Mouse (Mus musculus) kidney, postnatal 0 days (tissue): ENCODE data around the gene Cd209b. TPM values are rescaled to one million over a fixed set of nuclear protein-coding genes. Genes with fewer than 3 reads are reported as not detected.

Experiments used
- ATAC-seq: fragments of 200-750 bp; cut with Nextera tagmentation; replicated peaks from 2 replicates; pipeline ENCODE4 v1.8.0; 2017; ENCODE audit warnings: low read depth, moderate number of reproducible peaks, moderate TSS enrichment, moderate library complexity; ENCODE audit not compliant: low FRiP score
- DNase-seq: peaks from one replicate; pipeline ENCODE4 v3.0.0-alpha.2; 2016; ENCODE audit warnings: low spot score
- H3K27ac ChIP-seq: fragments of 300-500 bp; sonication (generic); 2 replicates; pipeline ENCODE4 v1.5.1; 2014; ENCODE audit warnings: mild to moderate bottlenecking
- H3K27me3 ChIP-seq: fragments of 300-500 bp; sonication (generic); 2 replicates; pipeline ENCODE4 v1.6.1; 2014; ENCODE audit warnings: low read length, mixed read lengths; ENCODE audit not compliant: insufficient read depth
- H3K36me3 ChIP-seq: fragments of 300-500 bp; sonication (generic); 2 replicates; pipeline ENCODE4 v1.6.1; 2014; ENCODE audit warnings: low read length, mixed read lengths; ENCODE audit not compliant: insufficient read depth
- H3K4me1 ChIP-seq: fragments of 300-500 bp; sonication (generic); replicated peaks from 2 replicates; pipeline ENCODE4 v1.6.1; 2014; ENCODE audit warnings: antibody characterized with exemption, low read length, mixed read lengths; ENCODE audit not compliant: insufficient read depth
- H3K4me2 ChIP-seq: fragments of 300-500 bp; sonication (generic); 2 replicates; pipeline ENCODE4 v1.6.1; 2014; ENCODE audit warnings: mild to moderate bottlenecking, low read length, moderate library complexity, mixed read lengths
- H3K4me3 ChIP-seq: fragments of 300-500 bp; sonication (generic); replicated peaks from 2 replicates; pipeline ENCODE4 v1.5.1; 2014; ENCODE audit warnings: low read depth, low read length
- H3K9ac ChIP-seq: fragments of 300-500 bp; sonication (generic); 2 replicates; pipeline ENCODE4 v1.6.1; 2014; ENCODE audit warnings: low read depth, low read length
- H3K9me3 ChIP-seq: fragments of 300-500 bp; sonication (generic); replicated peaks from 2 replicates; pipeline ENCODE4 v1.6.1; 2016; ENCODE audit warnings: low read length, inconsistent platforms, mixed read lengths
- CTCF ChIP-seq: IDR thresholded peaks from 2 replicates; pipeline ENCODE4 v1.5.1; 2016; ENCODE audit warnings: antibody characterized with exemption, low read depth, mild to moderate bottlenecking, moderate library complexity
- WGBS: fragments of 180-500 bp; shearing (Covaris S2); extraction: QIAGEN DNeasy Blood & Tissue Kit; methylation state at CpG from one replicate; pipeline ENCODE4 v1.1.7; 2014; 5-methylcytosine and 5-hydroxymethylcytosine counted together
- polyA plus RNA-seq: library from polyadenylated mRNA; unstranded; fragments of >200 nt; fragmentation: Nextera tagmentation; extraction: Ambion mirVana; gene quantifications from 2 replicates; pipeline ENCODE4 v1.2.1, GENCODE M21; 2015

Gene Cd209b
- polyA plus RNA-seq: not detected in 2 replicates

- Histone ChIP-seq H3K9me3 (no peaks in the 10 kb centered on the region), H3K27me3 (no peaks in the 10 kb centered on the region), H3K36me3 (no peaks in the 10 kb centered on the region), H3K4me2 (no peak within 1 kb of the TSS), H3K4me3 (no peak within 1 kb of the TSS), H3K27ac (no peak within 1 kb of the TSS), H3K4me1 (no peaks in the 10 kb centered on the region), H3K9ac (no peak within 1 kb of the TSS)
- DNase-seq: no peak
- no peak for ATAC-seq
- TF ChIP-seq CTCF: no peak
- 94% methylated on average over 3 of the region's 3 CpGs for WGBS
Observed at GRCm38 (mm10) chr8:3926744-3927143, at the start of gene Cd209b. Cd209b (minus strand) TSS chr8:3926844.

- no peaks in the 10 kb centered on the region for H3K4me1 ChIP-seq
- H3K4me2 ChIP-seq: no peak overlapping the region
- DNase-seq: peak; percentile 59
- H3K27me3 ChIP-seq: no peaks in the 10 kb centered on the region
- WGBS: 70% methylated on average over 1 of the region's 1 CpGs
- H3K9ac ChIP-seq: no peak overlapping the region
- no peak overlapping the region for H3K4me3 ChIP-seq
- ATAC-seq: peak; percentile 75
- peak; percentile 64 for TF ChIP-seq CTCF
- no peaks in the 10 kb centered on the region for H3K9me3 ChIP-seq
- no peak overlapping the region for H3K27ac ChIP-seq
- no peaks in the 10 kb centered on the region for H3K36me3 ChIP-seq
Observed at GRCm38 (mm10) chr8:3956037-3956436, 29.4 kb upstream of the Cd209b start.

- no peak within 1 kb of the TSS for H3K4me3 ChIP-seq
- no peak for DNase-seq
- no peak for TF ChIP-seq CTCF
- H3K4me2 ChIP-seq: no peak within 1 kb of the TSS
- no peak within 1 kb of the TSS for H3K9ac ChIP-seq
- no peaks in the 10 kb centered on the region for H3K4me1 ChIP-seq
- H3K9me3 ChIP-seq: no peaks in the 10 kb centered on the region
- H3K36me3 ChIP-seq: no peaks in the 10 kb centered on the region
- WGBS: 69% methylated on average over 1 of the region's 1 CpGs
- H3K27me3 ChIP-seq: no peaks in the 10 kb centered on the region
- no peak within 1 kb of the TSS for H3K27ac ChIP-seq
- no peak for ATAC-seq
Observed at GRCm38 (mm10) chr8:3954646-3955045, 28.0 kb upstream of the Cd209b start, which contains the start of gene Cd209c. Cd209c (minus strand) TSS chr8:3954746.

- Histone ChIP-seq H3K36me3 (no peaks in the 10 kb centered on the region), H3K4me3 (no peak overlapping the region), H3K9ac (no peak overlapping the region), H3K27ac (no peak overlapping the region), H3K27me3 (no peaks in the 10 kb centered on the region), H3K4me1 (no peaks in the 10 kb centered on the region), H3K4me2 (no peak overlapping the region), H3K9me3 (no peaks in the 10 kb centered on the region)
- WGBS: 85% methylated on average over 3 of the region's 3 CpGs
- ATAC-seq (no peak), DNase-seq (no peak)
- TF ChIP-seq CTCF: no peak
Observed at GRCm38 (mm10) chr8:3940023-3940422, 13.4 kb upstream of the Cd209b start.

GRCm38 (mm10) chr8:3878455-3878854, 48.2 kb downstream of the Cd209b start, which contains the start of gene Cd209d:
Cd209d (minus strand) TSS chr8:3878555.
- ATAC-seq: no peak
- 77% methylated on average over 4 of the region's 4 CpGs for WGBS

GRCm38 (mm10) chr8:3876121-3876520, 50.5 kb downstream of the Cd209b start:
- no peaks in the 10 kb centered on the region for H3K4me1 ChIP-seq
- ATAC-seq (no peak), DNase-seq (no peak)
- 90% methylated on average over 2 of the region's 2 CpGs for WGBS
- no peak overlapping the region for H3K9ac ChIP-seq
- no peaks in the 10 kb centered on the region for H3K36me3 ChIP-seq
- H3K4me3 ChIP-seq: no peak overlapping the region
- H3K4me2 ChIP-seq: no peak overlapping the region
- no peaks in the 10 kb centered on the region for H3K27me3 ChIP-seq
- TF ChIP-seq CTCF: no peak
- H3K9me3 ChIP-seq: no peaks in the 10 kb centered on the region
- H3K27ac ChIP-seq: no peak overlapping the region

More at GRCm38 (mm10) chr8:3878455-3878854, 48.2 kb downstream of the Cd209b start, which contains the start of gene Cd209d:
- no peak within 1 kb of the TSS for H3K4me2 ChIP-seq
- no peaks in the 10 kb centered on the region for H3K9me3 ChIP-seq
- no peak within 1 kb of the TSS for H3K9ac ChIP-seq
- no peak for TF ChIP-seq CTCF
- H3K27me3 ChIP-seq: no peaks in the 10 kb centered on the region
- no peaks in the 10 kb centered on the region for H3K36me3 ChIP-seq
- no peak for DNase-seq
- H3K27ac ChIP-seq: no peak within 1 kb of the TSS
- H3K4me3 ChIP-seq: no peak within 1 kb of the TSS
- H3K4me1 ChIP-seq: no peaks in the 10 kb centered on the region

Other genes with a start within 250 kb of the Cd209b start
- gene Fcer2a, start 232.7 kb downstream of the Cd209b start, polyA plus RNA-seq: 0.08 TPM in 1 of 2 replicates, not detected in the other
- gene Clec4g, start 206.2 kb downstream of the Cd209b start, polyA plus RNA-seq: 0.18 and 0.34 TPM in 2 replicates
- 0.08 and 0.10 TPM in 2 replicates for gene Cd209a, start 177.9 kb downstream of the Cd209b start, polyA plus RNA-seq
- gene Cd209e, start 72.5 kb downstream of the Cd209b start, polyA plus RNA-seq: not detected in 2 replicates
- gene Cd209d, start 48.3 kb downstream of the Cd209b start, polyA plus RNA-seq: not detected in 2 replicates
- 0.23 and 0.24 TPM in 2 replicates for gene Cd209c, start 27.9 kb upstream of the Cd209b start, polyA plus RNA-seq
- gene Cd209f, start 179.0 kb upstream of the Cd209b start, polyA plus RNA-seq: 0.08 and 0.19 TPM in 2 replicates
- not detected in 2 replicates for gene Cd209g, start 207.3 kb upstream of the Cd209b start, polyA plus RNA-seq
- 16.5 and 17.1 TPM in 2 replicates for gene Evi5l, start 239.7 kb upstream of the Cd209b start, polyA plus RNA-seq